Mouse (Mus musculus) midbrain, embryonic 12.5 days (tissue): ENCODE results near the gene Olfr229. TPM values are rescaled to one million over a fixed set of nuclear protein-coding genes. Genes with fewer than 3 reads are reported as not detected.

Experiments used
- polyA plus RNA-seq: library from polyadenylated mRNA; unstranded; fragments of >200 nt; fragmentation: Nextera tagmentation; extraction: Ambion mirVana; gene quantifications from 2 replicates; pipeline ENCODE4 v1.2.1, GENCODE M21; 2016

Olfr229 gene
- polyA plus RNA-seq, 1 experiment from 2014 or later = not detected

Other genes with a start within 250 kb of the Olfr229 start
- not detected in 2 replicates for gene Olfr963, start 240.1 kb upstream of the Olfr229 start, polyA plus RNA-seq
- gene Olfr149, start 200.2 kb upstream of the Olfr229 start, polyA plus RNA-seq = 0.11 TPM in 1 of 2 replicates, not detected in the other
- gene Olfr965, start 196.0 kb upstream of the Olfr229 start, polyA plus RNA-seq = not detected in 2 replicates
- gene Olfr150, start 176.4 kb upstream of the Olfr229 start, polyA plus RNA-seq = not detected in 2 replicates
- gene Olfr967, start 161.1 kb upstream of the Olfr229 start, polyA plus RNA-seq = not detected in 2 replicates
- gene Olfr968, start 124.1 kb upstream of the Olfr229 start, polyA plus RNA-seq = not detected in 2 replicates
- not detected in 2 replicates for gene Olfr969, start 116.4 kb upstream of the Olfr229 start, polyA plus RNA-seq
- gene Olfr970, start 98.5 kb upstream of the Olfr229 start, polyA plus RNA-seq = not detected in 2 replicates
- not detected in 2 replicates for gene Olfr971, start 70.5 kb upstream of the Olfr229 start, polyA plus RNA-seq
- gene Olfr972, start 40.9 kb upstream of the Olfr229 start, polyA plus RNA-seq = not detected in 2 replicates
- not detected in 2 replicates for gene Olfr974, start 30.2 kb downstream of the Olfr229 start, polyA plus RNA-seq
- gene Olfr975, start 44.7 kb downstream of the Olfr229 start, polyA plus RNA-seq = not detected in 2 replicates
- not detected in 2 replicates for gene Olfr976, start 53.8 kb downstream of the Olfr229 start, polyA plus RNA-seq
- not detected in 2 replicates for gene Olfr978, start 84.8 kb downstream of the Olfr229 start, polyA plus RNA-seq
- gene Olfr979, start 96.1 kb downstream of the Olfr229 start, polyA plus RNA-seq = not detected in 2 replicates
- gene Olfr980, start 102.2 kb downstream of the Olfr229 start, polyA plus RNA-seq = not detected in 2 replicates
- not detected in 2 replicates for gene Olfr981, start 114.1 kb downstream of the Olfr229 start, polyA plus RNA-seq
- gene Olfr982, start 166.5 kb downstream of the Olfr229 start, polyA plus RNA-seq = not detected in 2 replicates
- gene Olfr983, start 186.3 kb downstream of the Olfr229 start, polyA plus RNA-seq = not detected in 2 replicates
- gene Olfr984, start 206.9 kb downstream of the Olfr229 start, polyA plus RNA-seq = not detected in 2 replicates
- not detected in 2 replicates for gene Olfr985, start 222.8 kb downstream of the Olfr229 start, polyA plus RNA-seq
- gene Tmem225, start 240.8 kb downstream of the Olfr229 start, polyA plus RNA-seq = not detected in 2 replicates